Mouse (Mus musculus) MEL (cell line): ENCODE results near the gene Tmem178b.

Experiments
- CTCF ChIP-seq, 3 experiments: IDR thresholded peaks in 2 of 3; conservative IDR thresholded peaks in 1 of 3; 2 replicates each; pipeline ENCODE4 v1.5.1; 2011 to 2012; ENCODE audit warnings: low read length in 3 of 3, low read depth in 2 of 3, mild to moderate bottlenecking in 2 of 3, improper control_type of control experiment in 1 of 3, inconsistent platforms in 1 of 3, mixed read lengths in 1 of 3, moderate library complexity in 1 of 3; ENCODE audit not compliant: control insufficient read depth in 1 of 3, insufficient read depth in 1 of 3, poor library complexity in 1 of 3, severe bottlenecking in 1 of 3
- E2F4 ChIP-seq: IDR thresholded peaks from 2 replicates; pipeline ENCODE4 v1.6.1; 2011; ENCODE audit warnings: low read depth, low read length, improper control_type of control experiment, borderline replicate concordance
- EP300 ChIP-seq, 2 experiments: IDR thresholded peaks; 2 replicates each; pipeline ENCODE4 v1.6.1; 2011; ENCODE audit warnings: improper control_type of control experiment in 2 of 2, low read length in 2 of 2, low read depth in 1 of 2, mild to moderate bottlenecking in 1 of 2
- GABPA ChIP-seq: IDR thresholded peaks from 2 replicates; pipeline ENCODE4 v1.6.1; 2012; ENCODE audit warnings: low read depth, mild to moderate bottlenecking, inconsistent platforms, low read length, improper control_type of control experiment, moderate library complexity
- MAFK ChIP-seq: IDR thresholded peaks from 2 replicates; pipeline ENCODE4 v1.6.1; 2011; ENCODE audit warnings: low read depth, mild to moderate bottlenecking, low read length, improper control_type of control experiment, borderline replicate concordance
- MAZ ChIP-seq: IDR thresholded peaks from 2 replicates; pipeline ENCODE4 v1.6.1; 2012; ENCODE audit warnings: low read depth, mild to moderate bottlenecking, inconsistent platforms, low read length, improper control_type of control experiment
- NELFE ChIP-seq: IDR thresholded peaks from 2 replicates; pipeline ENCODE4 v1.6.1; 2011; ENCODE audit warnings: low read depth, low read length, improper control_type of control experiment
- POLR2A ChIP-seq, 2 experiments: IDR thresholded peaks; 2 replicates each; pipeline ENCODE4 v1.6.1; 2011 to 2012; ENCODE audit warnings: low read length in 2 of 2, mild to moderate bottlenecking in 2 of 2, control low read depth in 1 of 2, improper control_type of control experiment in 1 of 2, low read depth in 1 of 2, moderate library complexity in 1 of 2; ENCODE audit not compliant: control insufficient read depth in 1 of 2, insufficient read depth in 1 of 2, poor library complexity in 1 of 2
- TAL1 ChIP-seq: IDR thresholded peaks from 2 replicates; pipeline ENCODE4 v1.6.1; 2012; ENCODE audit warnings: mild to moderate bottlenecking, inconsistent platforms, low read length, moderate library complexity, mixed read lengths
- TCF12 ChIP-seq: IDR thresholded peaks from 2 replicates; pipeline ENCODE4 v1.6.1; 2014; ENCODE audit warnings: low read depth, mild to moderate bottlenecking, inconsistent platforms, low read length, improper control_type of control experiment, moderate library complexity
- USF1 ChIP-seq: IDR thresholded peaks from 2 replicates; pipeline ENCODE4 v1.6.1; 2014; ENCODE audit warnings: low read depth, mild to moderate bottlenecking, inconsistent platforms, low read length, improper control_type of control experiment, moderate library complexity
- ZMIZ1 ChIP-seq: IDR thresholded peaks from 2 replicates; pipeline ENCODE4 v1.6.1; 2012; ENCODE audit warnings: low read depth, mild to moderate bottlenecking, inconsistent platforms, low read length, improper control_type of control experiment, moderate library complexity

DNA sequence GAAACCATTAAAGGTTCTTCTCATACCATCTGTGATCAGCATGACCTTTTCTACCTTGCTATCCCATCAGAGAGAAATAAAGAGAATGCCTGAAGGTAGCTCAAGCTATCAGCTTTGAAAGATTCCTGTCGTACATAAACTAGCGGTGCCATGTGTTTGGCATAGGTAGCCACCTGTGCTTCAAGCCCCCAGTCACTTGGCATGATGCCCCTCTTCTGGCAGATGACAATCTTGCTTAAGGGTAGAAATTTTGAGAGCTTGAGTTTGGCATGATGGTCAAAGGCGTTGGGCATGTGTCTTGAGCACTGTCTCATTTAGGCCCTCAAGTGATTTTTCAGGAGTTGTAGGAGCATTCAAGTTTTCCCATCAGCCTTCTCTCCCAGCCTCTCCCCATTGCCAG, 344.6 kb downstream of the Tmem178b start:
- TF ChIP-seq CTCF (IDR thresholded peaks at IDR 0.05 in 2 of 3, conservative IDR thresholded peaks at IDR 0.05 in 1 of 3; ENCODE audit: control insufficient read depth in 1 of 3, insufficient read depth in 1 of 3, low read depth in 2 of 3, low read length in 3 of 3, poor library complexity in 1 of 3, severe bottlenecking in 1 of 3) (no peak), POLR2A (IDR thresholded peaks at IDR 0.05; ENCODE audit: control insufficient read depth in 1 of 2, insufficient read depth in 1 of 2, low read depth in 1 of 2, low read length in 2 of 2, poor library complexity in 1 of 2) (no peak), TCF12 (no peak), E2F4 (no peak), EP300 (IDR thresholded peaks at IDR 0.05; ENCODE audit: low read depth in 1 of 2, low read length in 2 of 2) (no peak), USF1 (no peak), NELFE (no peak), MAZ (no peak), TAL1 (no peak), MAFK (no peak), GABPA (no peak), ZMIZ1 (no peak)
